Mouse (Mus musculus) cerebellum, postnatal 4 days (tissue): ENCODE results near the gene Fut7.
"Not testable (repeated sequence)": the region's sequence is repeated elsewhere in the genome, so short reads cannot be mapped to it uniquely, and the experiment has no call there.

ENCODE experiments used
- DNase-seq, 2 experiments: peaks; one replicate each; pipeline ENCODE4 v3.0.0; 2022; ENCODE audit warnings: low spot score in 2 of 2, mixed read lengths in 1 of 2

The Fut7 gene

GRCm38 (mm10) chr2:25422587-25423410, at the start of gene Fut7:
Gene Fut7, plus strand, starts transcription at chr2:25423267.
- no peak for DNase-seq

- DNase-seq, result no peak
These were observed 49.6 kb upstream of the Fut7 start for GRCm38 (mm10) chr2:25373431-25373830.

- DNase-seq, result peak in 1 of 2 experiments; percentile 53
These were observed 46.5 kb upstream of the Fut7 start for GRCm38 (mm10) chr2:25376589-25376988.

GRCm38 (mm10) chr2:25384492-25384891, 38.6 kb upstream of the Fut7 start:
- DNase-seq, result no peak

- DNase-seq, result no peak
These were observed 31.8 kb upstream of the Fut7 start for GRCm38 (mm10) chr2:25391266-25391665.

- DNase-seq, result peak; percentile 34 to 62
These were observed 28.5 kb upstream of the Fut7 start for GRCm38 (mm10) chr2:25394281-25395221.

GRCm38 (mm10) chr2:25395721-25396596, 27.1 kb upstream of the Fut7 start, which contains the start of gene Entpd2:
Gene Entpd2, plus strand, starts transcription at chr2:25395874.
- DNase-seq, result peak in 1 of 2 experiments; percentile 30

- DNase-seq, result peak in 1 of 2 experiments; percentile 70
These were observed 26.5 kb upstream of the Fut7 start for GRCm38 (mm10) chr2:25396597-25396983.

- DNase-seq, result no peak
These were observed 26.1 kb upstream of the Fut7 start for GRCm38 (mm10) chr2:25397010-25397409.

- DNase-seq, result no peak
These were observed 25.0 kb upstream of the Fut7 start for GRCm38 (mm10) chr2:25398065-25398464.

GRCm38 (mm10) chr2:25399051-25399450, 24.0 kb upstream of the Fut7 start, which contains the start of gene Npdc1:
Gene Npdc1, plus strand, starts transcription at chr2:25399351.
- DNase-seq, result no peak

- no peak for DNase-seq
These were observed 22.8 kb upstream of the Fut7 start for GRCm38 (mm10) chr2:25400291-25400690.

GRCm38 (mm10) chr2:25400764-25401163, 22.3 kb upstream of the Fut7 start:
- DNase-seq, result peak in 1 of 2 experiments; percentile 59

GRCm38 (mm10) chr2:25402377-25402971, 20.6 kb upstream of the Fut7 start:
- peak; percentile 67 to 88 for DNase-seq

- DNase-seq, result peak; percentile 72 to 81
These were observed 20.0 kb upstream of the Fut7 start for GRCm38 (mm10) chr2:25402972-25403601.

GRCm38 (mm10) chr2:25403994-25404393, 19.1 kb upstream of the Fut7 start:
- DNase-seq, result no peak

GRCm38 (mm10) chr2:25408908-25409307, 14.2 kb upstream of the Fut7 start:
- no peak for DNase-seq

GRCm38 (mm10) chr2:25413436-25413835, 9.6 kb upstream of the Fut7 start:
- DNase-seq, result not testable (repeated sequence)

GRCm38 (mm10) chr2:25417426-25417825, 5.6 kb upstream of the Fut7 start:
- peak in 1 of 2 experiments; percentile 34 for DNase-seq

- peak in 1 of 2 experiments; percentile 62 for DNase-seq
These were observed 1.2 kb upstream of the Fut7 start for GRCm38 (mm10) chr2:25421896-25422295.
